Mouse (Mus musculus): Measurements from ENCODE around the gene Tppp3. TPM values are rescaled to one million over a fixed set of nuclear protein-coding genes. Genes with fewer than 3 reads are reported as not detected.

The Tppp3 gene
- polyA plus RNA-seq, 1 experiment from 2014 or later: 94.4 TPM

DNA sequence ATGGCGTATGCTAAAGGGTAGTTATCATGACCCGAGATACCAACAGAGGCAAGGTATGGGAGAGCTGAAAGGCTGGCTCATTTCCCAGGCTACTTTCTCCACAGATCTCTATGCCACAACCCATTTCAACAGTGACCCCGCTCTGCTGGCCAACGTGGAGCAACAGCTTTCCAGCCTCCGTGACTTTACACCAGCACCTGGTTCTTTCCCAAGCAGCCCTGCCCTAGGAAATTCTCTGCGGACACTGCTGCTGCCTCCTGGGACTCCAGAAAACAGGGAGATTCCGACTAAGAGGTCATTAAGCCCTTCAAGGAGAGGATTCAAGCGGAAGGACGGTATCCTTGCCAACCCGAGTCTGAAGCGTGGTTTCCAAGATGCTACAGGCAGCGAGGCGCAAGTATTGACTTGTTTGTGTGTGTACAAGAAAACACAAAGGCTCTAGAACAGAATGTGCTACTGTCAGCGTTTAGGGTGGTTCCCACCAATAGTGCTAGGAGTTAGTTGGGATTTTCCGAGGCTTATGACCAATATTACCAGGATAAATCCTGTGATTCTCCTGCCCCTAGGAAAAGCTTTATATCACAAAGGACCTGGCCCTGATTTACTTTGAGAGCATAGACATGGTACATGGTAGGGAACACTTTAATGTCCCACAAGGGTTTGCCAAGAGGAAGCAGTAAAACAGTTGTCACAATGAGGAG is 19.3 kb downstream of the Tppp3 start:
- 58% methylated on average over 15 of the region's 15 CpGs for WGBS
- peak overlapping the region; percentile 58 for H3K27ac ChIP-seq (replicated peaks)

DNA sequence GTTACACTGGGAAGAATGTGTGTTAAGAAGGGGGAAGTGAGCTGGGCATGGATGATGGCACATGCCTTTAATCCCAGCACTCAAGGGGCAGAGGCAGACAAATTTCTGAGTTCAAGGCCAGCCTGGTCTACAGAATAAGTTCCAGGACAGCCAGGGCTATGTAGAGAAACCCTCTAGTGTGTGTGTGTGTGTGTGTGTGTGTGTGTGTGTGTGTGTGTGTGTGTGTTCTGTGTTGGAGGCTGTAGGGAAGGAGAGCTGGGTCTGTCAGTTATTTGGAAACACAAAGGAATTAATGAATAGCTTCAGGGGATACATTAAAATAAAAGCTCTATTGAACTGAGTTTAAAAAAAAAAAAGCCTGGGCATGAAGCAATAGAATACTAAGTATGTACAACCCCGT is 20.3 kb downstream of the Tppp3 start:
- DNase-seq (ENCODE audit: low spot score): no peak
- H3K27ac ChIP-seq (replicated peaks): no peak overlapping the region
- H3K36me3 ChIP-seq: no peaks in the 10 kb centered on the region
- no peak overlapping the region for H3K4me3 ChIP-seq
- no peaks in the 10 kb centered on the region for H3K9me3 ChIP-seq (replicated peaks)
- 83% methylated on average over 1 of the region's 1 CpGs for WGBS
- H3K4me1 ChIP-seq: peaks cover 22% of the 10 kb centered on the region
- H3K27me3 ChIP-seq (ENCODE audit: low read depth, poor library complexity, severe bottlenecking): no peaks in the 10 kb centered on the region

More for the DNA sequence above, 19.3 kb downstream of the Tppp3 start:
- no peaks in the 10 kb centered on the region for H3K27me3 ChIP-seq (ENCODE audit: low read depth, poor library complexity, severe bottlenecking)
- H3K36me3 ChIP-seq: no peaks in the 10 kb centered on the region
- no peak overlapping the region for H3K4me3 ChIP-seq
- peaks cover 17% of the 10 kb centered on the region for H3K4me1 ChIP-seq
- no peak for DNase-seq (ENCODE audit: low spot score)
- no peaks in the 10 kb centered on the region for H3K9me3 ChIP-seq (replicated peaks)

DNA sequence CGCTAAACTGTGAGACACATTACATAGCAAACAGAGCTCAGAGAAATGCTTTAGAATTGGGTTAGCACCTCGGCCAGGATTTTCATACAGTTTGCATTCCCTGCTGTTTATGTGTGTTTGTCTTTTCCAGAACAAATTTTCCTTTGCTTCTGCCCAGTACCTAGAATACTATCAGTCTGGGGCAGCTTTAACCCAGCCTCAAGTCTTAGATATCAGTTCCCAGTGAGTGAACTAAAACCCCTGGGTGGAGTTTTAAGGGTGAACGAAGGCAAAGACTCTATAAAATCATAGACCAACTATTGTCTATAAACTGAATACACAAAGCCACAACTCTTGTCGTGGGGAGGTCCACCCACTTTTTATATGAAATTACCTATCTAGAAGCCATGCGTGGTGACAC is 22.7 kb downstream of the Tppp3 start:
- Histone ChIP-seq H3K27me3 (ENCODE audit: low read depth, poor library complexity, severe bottlenecking) (no peaks in the 10 kb centered on the region), H3K36me3 (no peaks in the 10 kb centered on the region), H3K4me3 (no peak overlapping the region), H3K27ac (replicated peaks) (0 out of 2 replicates have a peak overlapping the region, but pooled peaks have one; percentile 0), H3K9me3 (replicated peaks) (no peaks in the 10 kb centered on the region), H3K4me1 (peaks cover 33% of the 10 kb centered on the region)
- DNase-seq (ENCODE audit: low spot score): no peak
- WGBS: 90% methylated on average over 5 of the region's 5 CpGs

DNA sequence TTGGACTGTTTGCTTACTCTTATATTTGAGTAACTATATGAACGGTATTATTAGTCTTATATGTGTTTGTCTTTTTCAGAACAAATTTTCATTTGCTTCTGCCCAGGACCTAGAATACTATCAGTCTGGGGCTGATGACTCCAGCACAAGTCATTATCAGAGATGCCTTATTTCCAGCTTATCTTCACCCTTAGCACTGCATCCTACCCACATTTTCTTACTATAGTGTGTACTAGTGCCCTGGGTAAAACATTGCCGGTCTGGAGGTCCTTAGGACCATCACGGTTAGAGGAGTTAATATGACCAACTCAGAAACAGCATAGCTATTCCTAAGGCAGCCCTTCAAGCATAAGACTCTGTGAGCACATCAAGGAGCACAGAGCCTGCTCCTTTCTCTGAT is 23.1 kb downstream of the Tppp3 start:
- no peaks in the 10 kb centered on the region for H3K27me3 ChIP-seq (ENCODE audit: low read depth, poor library complexity, severe bottlenecking)
- no peaks in the 10 kb centered on the region for H3K9me3 ChIP-seq (replicated peaks)
- no peak for DNase-seq (ENCODE audit: low spot score)
- peaks cover 33% of the 10 kb centered on the region for H3K4me1 ChIP-seq
- 0 out of 2 replicates have a peak overlapping the region, but pooled peaks have one; percentile 0 for H3K27ac ChIP-seq (replicated peaks)
- H3K36me3 ChIP-seq: no peaks in the 10 kb centered on the region
- H3K4me3 ChIP-seq: no peak overlapping the region
- WGBS: 96% methylated on average over 3 of the region's 3 CpGs

DNA sequence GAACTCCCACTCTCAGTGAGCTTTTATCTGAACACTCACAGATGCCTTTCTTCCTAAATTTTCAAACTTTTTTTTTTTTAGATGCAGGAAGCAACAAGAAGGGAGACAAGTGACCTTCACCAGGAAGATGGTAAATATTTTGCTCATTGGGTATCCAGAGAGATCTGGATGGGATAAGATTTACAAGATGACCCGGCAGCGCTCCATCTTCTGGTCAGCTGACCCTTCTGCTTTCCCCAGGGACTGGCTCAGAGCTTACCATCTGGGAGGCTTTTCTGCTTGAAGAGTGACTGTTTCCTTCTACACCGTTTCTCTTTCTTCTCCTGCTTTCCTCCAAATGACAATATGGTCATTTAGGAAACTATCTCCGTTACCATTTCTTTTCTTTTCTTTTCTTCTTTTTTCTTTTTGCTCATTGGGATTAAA is 25.2 kb downstream of the Tppp3 start:
- WGBS: 11% methylated on average over 4 of the region's 4 CpGs
- DNase-seq (ENCODE audit: low spot score): peak; percentile 72
- Histone ChIP-seq H3K36me3 (no peaks in the 10 kb centered on the region), H3K9me3 (replicated peaks) (no peaks in the 10 kb centered on the region), H3K4me3 (peak overlapping the region; percentile 39), H3K27ac (replicated peaks) (peak overlapping the region; percentile 90), H3K4me1 (peaks cover 27% of the 10 kb centered on the region), H3K27me3 (ENCODE audit: low read depth, poor library complexity, severe bottlenecking) (no peaks in the 10 kb centered on the region)

DNA sequence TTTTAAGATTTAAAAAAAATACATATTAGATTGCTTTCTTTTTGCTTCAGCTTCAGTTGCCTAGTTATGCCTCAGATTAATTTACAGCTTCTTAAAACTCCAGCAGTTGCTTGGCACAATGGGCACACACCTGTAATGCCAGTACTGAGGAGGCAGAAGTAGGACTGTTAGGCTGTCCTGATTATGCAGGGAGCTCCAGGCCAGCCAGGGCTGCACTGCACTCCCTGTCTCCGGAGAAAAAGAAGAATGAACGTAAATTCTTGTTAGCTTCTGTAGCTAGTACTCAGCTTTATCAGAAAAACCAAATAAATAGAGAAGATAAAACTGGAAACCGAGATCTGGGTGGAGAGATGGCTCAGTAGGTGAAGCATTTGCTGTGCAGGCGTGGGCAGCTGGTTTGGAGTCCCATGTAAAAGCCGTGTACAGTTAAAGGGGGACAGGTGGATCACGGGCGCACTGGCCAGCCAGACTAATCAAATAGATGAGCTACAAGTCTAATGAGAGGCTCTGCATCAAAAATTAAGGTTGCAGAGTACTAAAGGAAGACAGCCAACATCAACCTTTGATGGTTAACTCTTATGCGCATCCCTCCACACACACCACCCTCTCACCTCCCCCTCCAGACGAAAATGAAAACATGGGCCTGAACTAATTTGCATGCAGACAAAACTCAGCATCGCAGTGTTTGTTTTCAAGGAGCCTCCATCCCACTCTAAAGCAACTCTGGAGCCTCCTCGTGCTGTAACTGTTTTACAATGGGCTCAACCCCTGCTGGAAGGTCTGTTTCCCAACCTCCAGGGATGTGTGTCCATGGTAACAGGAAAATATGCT is 25.8 kb downstream of the Tppp3 start:
- Histone ChIP-seq H3K27me3 (ENCODE audit: low read depth, poor library complexity, severe bottlenecking) (no peaks in the 10 kb centered on the region), H3K36me3 (no peaks in the 10 kb centered on the region), H3K4me1 (peaks cover 24% of the 10 kb centered on the region), H3K27ac (replicated peaks) (peak overlapping the region; percentile 90), H3K4me3 (peak overlapping the region; percentile 39), H3K9me3 (replicated peaks) (no peaks in the 10 kb centered on the region)
- peak; percentile 75 for DNase-seq (ENCODE audit: low spot score)
- WGBS: 24% methylated on average over 11 of the region's 11 CpGs

DNA sequence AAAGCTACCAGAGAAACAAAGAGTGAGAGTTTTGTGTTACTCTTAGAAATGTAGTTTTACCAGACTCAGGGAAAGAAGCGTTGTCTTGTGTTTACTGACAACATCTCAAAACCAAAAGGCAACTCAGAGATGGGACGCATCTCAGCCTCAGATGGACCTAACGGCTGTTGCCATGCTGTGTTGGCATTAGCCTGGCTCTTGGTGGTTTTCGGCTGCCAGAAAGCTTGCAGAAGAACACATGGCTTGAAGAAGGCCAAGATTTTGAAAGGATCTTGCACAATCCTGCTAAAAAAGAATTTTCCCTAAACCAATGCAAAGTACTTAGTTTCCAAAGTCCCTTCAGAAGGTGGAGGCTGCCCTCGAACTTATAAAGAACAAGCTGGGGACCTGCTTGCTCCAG is 28.7 kb downstream of the Tppp3 start:
- H3K4me1 ChIP-seq: peaks cover 28% of the 10 kb centered on the region
- 0 out of 2 replicates have a peak overlapping the region, but pooled peaks have one; percentile 9 for H3K27ac ChIP-seq (replicated peaks)
- no peaks in the 10 kb centered on the region for H3K36me3 ChIP-seq
- WGBS: 93% methylated on average over 5 of the region's 5 CpGs
- no peaks in the 10 kb centered on the region for H3K27me3 ChIP-seq (ENCODE audit: low read depth, poor library complexity, severe bottlenecking)
- no peak overlapping the region for H3K4me3 ChIP-seq
- no peak for DNase-seq (ENCODE audit: low spot score)
- H3K9me3 ChIP-seq (replicated peaks): no peaks in the 10 kb centered on the region

DNA sequence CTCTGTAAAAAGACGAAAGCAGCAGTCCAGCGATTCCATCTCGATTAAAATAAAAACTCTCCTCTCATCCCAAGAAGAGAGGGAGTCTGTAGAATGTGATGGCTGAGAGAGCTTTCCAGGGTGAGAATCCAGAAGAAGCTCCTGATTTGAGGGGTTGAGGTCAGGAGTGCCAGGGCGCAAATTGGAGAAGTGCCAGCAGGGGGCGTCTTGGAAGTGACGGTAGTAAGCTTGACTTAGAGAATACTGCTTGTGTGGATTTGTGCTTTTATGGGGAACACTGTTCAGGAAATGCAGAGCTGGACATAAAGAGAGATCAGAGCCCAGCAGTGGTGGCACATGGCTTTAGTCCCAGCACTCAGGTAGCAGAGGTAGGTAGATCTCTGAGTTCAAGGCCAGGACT is 29.9 kb downstream of the Tppp3 start:
- Histone ChIP-seq H3K27me3 (ENCODE audit: low read depth, poor library complexity, severe bottlenecking) (no peaks in the 10 kb centered on the region), H3K4me1 (peaks cover 27% of the 10 kb centered on the region), H3K4me3 (no peak overlapping the region), H3K36me3 (no peaks in the 10 kb centered on the region), H3K27ac (replicated peaks) (no peak overlapping the region), H3K9me3 (replicated peaks) (no peaks in the 10 kb centered on the region)
- 8% methylated on average over 6 of the region's 6 CpGs for WGBS
- peak; percentile 81 for DNase-seq (ENCODE audit: low spot score)

DNA sequence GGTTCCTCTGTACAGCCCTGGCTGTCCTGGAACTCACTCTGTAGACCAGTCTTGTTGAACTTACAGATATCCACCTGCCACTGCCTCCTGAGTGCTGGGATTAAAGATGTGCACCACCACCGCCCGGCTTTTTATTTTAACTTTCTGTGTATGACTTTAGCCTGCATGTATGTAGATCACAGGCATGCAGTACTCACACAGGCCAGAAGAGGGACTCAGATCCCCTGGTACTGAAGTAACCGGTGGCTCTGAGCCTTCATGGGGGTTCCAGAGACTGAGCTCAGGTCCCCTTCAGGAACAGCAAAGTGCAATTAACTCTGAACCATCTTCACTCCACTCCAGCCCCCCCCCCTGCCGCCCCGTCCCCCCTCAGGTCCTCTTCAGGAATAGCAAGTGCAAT is 32.5 kb downstream of the Tppp3 start:
- Histone ChIP-seq H3K27me3 (ENCODE audit: low read depth, poor library complexity, severe bottlenecking) (no peaks in the 10 kb centered on the region), H3K36me3 (no peaks in the 10 kb centered on the region), H3K4me1 (peaks cover 14% of the 10 kb centered on the region), H3K27ac (replicated peaks) (no peak overlapping the region), H3K9me3 (replicated peaks) (no peaks in the 10 kb centered on the region), H3K4me3 (no peak overlapping the region)
- 35% methylated on average over 5 of the region's 5 CpGs for WGBS
- DNase-seq (ENCODE audit: low spot score): peak; percentile 69

DNA sequence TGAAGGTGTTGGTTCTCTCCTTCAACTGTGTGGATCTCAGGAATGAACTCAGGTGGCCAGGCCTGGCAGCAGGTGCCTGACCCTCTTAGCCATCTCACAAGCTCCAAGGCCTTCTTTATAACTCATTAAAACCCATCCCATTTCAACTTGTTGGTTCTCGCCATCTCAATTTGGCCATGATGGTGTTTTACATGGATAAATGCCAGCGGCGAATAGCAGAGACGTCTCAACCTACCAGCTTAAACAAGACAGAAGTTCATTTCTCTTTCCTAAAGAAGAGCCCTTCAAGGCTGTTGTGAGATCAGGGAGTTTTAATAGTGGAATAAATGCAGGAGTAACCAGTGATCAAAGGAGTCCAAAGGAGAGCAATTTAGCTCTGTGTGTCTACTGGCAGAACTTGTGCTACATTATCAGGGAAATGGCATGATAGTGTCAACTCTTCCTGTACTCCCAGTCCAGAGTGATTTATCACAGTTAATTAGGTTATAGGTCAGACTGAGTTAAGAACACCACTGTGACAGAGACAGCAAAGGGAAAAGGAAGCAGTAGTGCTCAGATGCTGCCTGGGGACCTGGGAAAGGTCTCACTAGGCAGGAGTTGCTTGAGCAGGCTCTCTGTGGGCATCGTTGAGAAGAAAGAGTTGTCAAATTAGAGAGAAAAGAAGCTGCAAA is 34.1 kb downstream of the Tppp3 start:
- Histone ChIP-seq H3K4me3 (no peak overlapping the region), H3K36me3 (no peaks in the 10 kb centered on the region), H3K27me3 (ENCODE audit: low read depth, poor library complexity, severe bottlenecking) (no peaks in the 10 kb centered on the region), H3K27ac (replicated peaks) (no peak overlapping the region), H3K9me3 (replicated peaks) (no peaks in the 10 kb centered on the region), H3K4me1 (peaks cover 30% of the 10 kb centered on the region)
- 88% methylated on average over 5 of the region's 5 CpGs for WGBS
- no peak for DNase-seq (ENCODE audit: low spot score)

DNA sequence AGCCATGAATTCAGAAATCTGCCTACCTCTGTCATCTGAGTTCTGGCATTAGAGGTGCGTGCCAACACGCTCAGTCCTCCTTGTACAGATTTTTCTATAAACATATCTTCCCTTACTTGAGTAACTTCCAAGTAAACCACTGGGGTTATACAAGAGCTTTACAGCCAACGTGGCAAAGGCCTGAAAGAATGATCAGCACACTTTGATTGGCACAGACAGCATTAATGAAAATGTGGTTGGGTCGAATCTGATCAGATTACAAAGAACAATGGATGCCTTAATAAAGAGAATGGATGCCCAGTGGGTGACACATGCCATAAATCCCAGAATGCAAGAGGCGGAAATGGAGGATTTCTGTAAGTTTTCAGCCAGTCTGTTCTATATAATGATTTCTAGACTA is 35.1 kb downstream of the Tppp3 start:
- Histone ChIP-seq H3K9me3 (replicated peaks) (no peaks in the 10 kb centered on the region), H3K4me1 (peaks cover 35% of the 10 kb centered on the region), H3K36me3 (no peaks in the 10 kb centered on the region), H3K4me3 (no peak overlapping the region), H3K27me3 (ENCODE audit: low read depth, poor library complexity, severe bottlenecking) (no peaks in the 10 kb centered on the region), H3K27ac (replicated peaks) (no peak overlapping the region)
- 77% methylated on average over 5 of the region's 5 CpGs for WGBS
- no peak for DNase-seq (ENCODE audit: low spot score)

DNA sequence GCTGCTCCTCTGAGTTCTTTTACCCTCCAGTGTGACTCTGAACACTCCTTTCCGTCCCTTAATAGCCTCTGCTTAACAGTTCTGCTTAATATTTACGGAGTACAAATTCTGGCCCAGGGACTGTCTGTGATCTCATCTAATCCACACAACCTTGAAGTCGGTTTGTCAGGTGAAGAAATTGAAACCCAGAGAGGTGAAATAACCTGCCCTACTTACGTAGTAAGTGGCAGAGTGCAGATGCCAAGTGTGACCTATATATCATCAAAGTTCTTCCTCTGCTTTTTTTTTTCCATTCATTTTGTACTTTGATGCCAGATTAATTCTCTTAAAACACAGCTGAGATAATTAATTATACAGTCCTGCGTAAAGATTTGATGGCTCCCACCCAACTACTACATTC is 37.2 kb downstream of the Tppp3 start:
- no peak for DNase-seq (ENCODE audit: low spot score)
- no peaks in the 10 kb centered on the region for H3K36me3 ChIP-seq
- H3K4me3 ChIP-seq: no peak overlapping the region
- no peaks in the 10 kb centered on the region for H3K27me3 ChIP-seq (ENCODE audit: low read depth, poor library complexity, severe bottlenecking)
- H3K9me3 ChIP-seq (replicated peaks): no peaks in the 10 kb centered on the region
- peak overlapping the region; percentile 77 for H3K27ac ChIP-seq (replicated peaks)
- H3K4me1 ChIP-seq: peaks cover 32% of the 10 kb centered on the region
- WGBS: 80% methylated on average over 5 of the region's 5 CpGs

All from midbrain, embryonic 10.5 days (tissue).